Mouse (Mus musculus): ENCODE data around the gene Zfp775. TPM values are rescaled to one million over a fixed set of nuclear protein-coding genes. Genes with fewer than 3 reads are reported as not detected.
"Not testable (repeated sequence)": the region's sequence is repeated elsewhere in the genome, so short reads cannot be mapped to it uniquely, and the experiment has no call there.

Gene Zfp775
- polyA plus RNA-seq, 1 experiment from 2014 or later, result 1.3 TPM

DNA sequence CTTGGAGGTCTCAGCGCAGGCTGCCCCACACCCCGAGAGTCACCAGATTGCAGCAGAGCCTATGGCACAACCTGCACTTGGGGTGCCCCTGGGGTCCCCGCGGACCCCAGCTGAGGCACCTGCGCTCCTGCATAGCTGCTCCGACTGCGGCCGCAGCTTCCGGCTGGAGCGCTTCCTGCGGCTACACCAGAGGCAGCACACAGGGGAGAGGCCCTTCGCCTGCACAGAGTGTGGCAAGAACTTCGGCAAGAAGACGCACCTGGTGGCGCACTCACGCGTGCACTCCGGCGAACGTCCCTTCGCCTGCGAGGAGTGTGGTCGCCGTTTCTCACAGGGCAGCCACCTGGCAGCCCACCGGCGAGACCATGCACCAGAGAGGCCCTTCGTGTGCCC, 4.6 kb upstream of the Zfp775 start:
- peaks cover 16% of the 10 kb centered on the region; the same call in 1 of the 2 replicates for H3K79me2 ChIP-seq (ENCODE audit: inconsistent target)
- WGBS (ENCODE audit: missing documents), result 94% methylated on average over 24 of the region's 27 CpGs
- H3K4me3 ChIP-seq (ENCODE audit: inconsistent target), result no peak overlapping the region
- no peak overlapping the region for H3K27ac ChIP-seq
- H3K36me3 ChIP-seq (ENCODE audit: inconsistent target), result peaks cover 13% of the 10 kb centered on the region; the same call in 1 of the 2 replicates

DNA sequence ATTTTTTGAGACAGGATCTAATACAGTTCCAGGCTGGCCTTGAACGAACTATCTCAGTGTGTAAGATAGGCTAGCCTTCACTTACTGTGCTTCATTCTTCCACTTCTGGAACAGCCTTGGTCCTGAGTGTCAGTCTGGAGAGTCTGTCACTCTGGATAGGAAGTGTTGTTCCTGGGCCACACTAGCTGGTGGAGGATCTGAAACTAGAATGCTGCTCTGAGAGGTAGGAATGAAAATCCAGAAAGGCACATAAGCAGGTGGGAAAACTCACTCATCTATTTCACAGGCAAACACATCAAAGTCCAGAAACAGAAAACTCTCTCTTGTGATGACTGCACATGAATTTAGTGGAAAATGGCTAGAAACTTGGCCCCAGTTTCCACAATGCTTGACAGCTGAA, 1.3 kb upstream of the Zfp775 start:
- Histone ChIP-seq H3K27ac (no peak overlapping the region), H3K36me3 (ENCODE audit: inconsistent target) (peaks cover 13% of the 10 kb centered on the region; the same call in 1 of the 2 replicates)
- WGBS (ENCODE audit: missing documents), result 100% methylated on average over 1 of the region's 1 CpGs

GRCm38 (mm10) chr6:48602080-48602741, 348 bp downstream of the Zfp775 start:
- H3K79me2 ChIP-seq (ENCODE audit: inconsistent target), result no peaks in the 10 kb centered on the region
- peak overlapping the region; percentile 74 for H3K4me3 ChIP-seq (ENCODE audit: inconsistent target)
- peak overlapping the region; percentile 37 for H3K27ac ChIP-seq
- 1% methylated on average over 28 of the region's 28 CpGs for WGBS (ENCODE audit: missing documents)
- peaks cover 13% of the 10 kb centered on the region; the same call in 1 of the 2 replicates for H3K36me3 ChIP-seq (ENCODE audit: inconsistent target)

More for the DNA sequence above, 1.3 kb upstream of the Zfp775 start:
- peaks cover under 1% of the 10 kb centered on the region; the same call in 1 of the 2 replicates for H3K79me2 ChIP-seq (ENCODE audit: inconsistent target)
- H3K4me3 ChIP-seq (ENCODE audit: inconsistent target), result no peak overlapping the region

- Histone ChIP-seq H3K79me2 (ENCODE audit: inconsistent target) (no peaks in the 10 kb centered on the region), H3K4me3 (ENCODE audit: inconsistent target) (no peak overlapping the region), H3K27ac (no peak overlapping the region), H3K36me3 (ENCODE audit: inconsistent target) (no peaks in the 10 kb centered on the region)
- WGBS (ENCODE audit: missing documents), result 100% methylated on average over 2 of the region's 2 CpGs
These were observed 6.3 kb downstream of the Zfp775 start for GRCm38 (mm10) chr6:48608124-48608523.

DNA sequence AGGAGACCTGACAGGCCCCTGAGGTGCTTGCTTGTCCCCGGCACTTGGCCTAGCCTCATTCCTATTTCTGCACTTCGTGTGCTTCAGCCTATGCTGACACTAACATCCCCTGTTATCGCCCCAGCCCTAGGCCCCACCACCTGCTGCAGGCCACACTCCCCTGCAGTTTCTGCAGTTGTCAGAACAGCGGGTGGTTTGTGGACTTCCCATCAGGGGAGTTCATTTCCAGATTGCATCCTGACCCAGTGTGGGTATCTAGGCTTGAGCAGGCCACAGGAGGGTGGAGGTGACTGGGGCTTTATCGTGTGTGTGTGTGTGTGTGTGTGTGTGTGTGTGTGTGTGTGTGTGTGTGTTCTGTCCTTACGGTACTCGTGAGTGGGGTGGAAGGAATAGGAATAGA, 7.6 kb downstream of the Zfp775 start:
- Histone ChIP-seq H3K79me2 (ENCODE audit: inconsistent target) (no peaks in the 10 kb centered on the region), H3K36me3 (ENCODE audit: inconsistent target) (no peaks in the 10 kb centered on the region)
- 46% methylated on average over 7 of the region's 7 CpGs for WGBS (ENCODE audit: missing documents)

GRCm38 (mm10) chr6:48610657-48611056, 8.8 kb downstream of the Zfp775 start:
- no peaks in the 10 kb centered on the region for H3K36me3 ChIP-seq (ENCODE audit: inconsistent target)
- H3K4me3 ChIP-seq (ENCODE audit: inconsistent target), result no peak overlapping the region
- WGBS (ENCODE audit: missing documents), result 96% methylated on average over 3 of the region's 3 CpGs
- no peak overlapping the region for H3K27ac ChIP-seq
- H3K79me2 ChIP-seq (ENCODE audit: inconsistent target), result no peaks in the 10 kb centered on the region

More for the DNA sequence above, 7.6 kb downstream of the Zfp775 start:
- H3K4me3 ChIP-seq (ENCODE audit: inconsistent target), result no peak overlapping the region
- H3K27ac ChIP-seq, result no peak overlapping the region

- no peak overlapping the region for H3K4me3 ChIP-seq (ENCODE audit: inconsistent target)
- no peak overlapping the region for H3K27ac ChIP-seq
- H3K79me2 ChIP-seq (ENCODE audit: inconsistent target), result no peaks in the 10 kb centered on the region
- 97% methylated on average over 4 of the region's 4 CpGs for WGBS (ENCODE audit: missing documents)
- no peaks in the 10 kb centered on the region for H3K36me3 ChIP-seq (ENCODE audit: inconsistent target)
These were observed 11.6 kb downstream of the Zfp775 start for GRCm38 (mm10) chr6:48613464-48613863.

GRCm38 (mm10) chr6:48614756-48615155, 12.9 kb downstream of the Zfp775 start:
- Histone ChIP-seq H3K4me3 (ENCODE audit: inconsistent target) (no peak overlapping the region), H3K36me3 (ENCODE audit: inconsistent target) (no peaks in the 10 kb centered on the region), H3K27ac (no peak overlapping the region), H3K79me2 (ENCODE audit: inconsistent target) (no peaks in the 10 kb centered on the region)
- 100% methylated on average over 5 of the region's 5 CpGs for WGBS (ENCODE audit: missing documents)

GRCm38 (mm10) chr6:48620031-48620430, 18.2 kb downstream of the Zfp775 start:
- Histone ChIP-seq H3K4me3 (ENCODE audit: inconsistent target) (no peak overlapping the region), H3K79me2 (ENCODE audit: inconsistent target) (no peaks in the 10 kb centered on the region), H3K36me3 (ENCODE audit: inconsistent target) (no peaks in the 10 kb centered on the region), H3K27ac (no peak overlapping the region)
- WGBS (ENCODE audit: missing documents), result 96% methylated on average over 30 of the region's 30 CpGs

GRCm38 (mm10) chr6:48622186-48622843, 20.5 kb downstream of the Zfp775 start:
- WGBS (ENCODE audit: missing documents), result 87% methylated on average over 7 of the region's 8 CpGs
- not testable (repeated sequence) for H3K4me3 ChIP-seq (ENCODE audit: inconsistent target); H3K27ac ChIP-seq; H3K79me2 ChIP-seq (ENCODE audit: inconsistent target); H3K36me3 ChIP-seq (ENCODE audit: inconsistent target)

DNA sequence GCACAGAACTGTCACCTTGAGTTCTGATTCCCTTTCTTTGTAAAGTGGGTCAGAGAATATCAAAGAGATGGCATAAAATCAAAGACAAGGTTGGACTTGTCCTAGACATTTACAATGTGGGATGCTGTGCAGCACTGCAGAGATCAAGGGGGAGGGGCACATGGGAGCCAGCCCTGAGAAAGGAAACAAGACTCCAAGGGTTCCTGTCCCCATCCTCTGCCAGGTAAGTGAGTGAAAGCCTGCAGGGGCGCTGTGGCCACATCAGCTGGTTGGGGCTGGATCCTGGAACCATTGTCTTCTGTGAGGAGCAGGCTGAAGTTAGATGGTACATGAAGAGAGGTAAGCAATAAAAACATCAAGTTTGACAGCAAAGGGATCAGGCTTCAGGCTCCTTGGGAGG, 21.6 kb downstream of the Zfp775 start:
- WGBS (ENCODE audit: missing documents), result 75% methylated on average over 1 of the region's 1 CpGs
- H3K4me3 ChIP-seq (ENCODE audit: inconsistent target), result no peak overlapping the region
- no peak overlapping the region for H3K27ac ChIP-seq
- no peaks in the 10 kb centered on the region for H3K79me2 ChIP-seq (ENCODE audit: inconsistent target)
- no peaks in the 10 kb centered on the region for H3K36me3 ChIP-seq (ENCODE audit: inconsistent target)

DNA sequence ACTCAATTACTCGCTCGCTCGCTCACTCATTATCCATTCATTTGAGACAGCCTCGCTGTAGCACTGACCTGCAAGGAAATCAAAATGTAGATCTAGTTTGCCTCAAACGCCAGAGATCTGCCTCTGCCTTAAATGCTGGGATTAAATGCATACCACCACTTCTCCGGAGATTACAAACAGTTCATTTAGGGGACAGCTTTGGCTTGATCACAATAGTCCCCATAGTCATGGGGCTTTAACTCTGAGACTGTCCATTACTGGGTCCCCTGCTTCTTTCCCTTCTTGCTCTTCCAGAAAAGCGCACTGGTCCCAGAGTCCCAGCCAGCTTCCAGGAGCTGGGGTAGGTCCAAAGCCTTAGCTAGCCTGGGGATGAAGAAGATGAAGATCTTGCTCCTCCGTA, 24.6 kb downstream of the Zfp775 start, which contains the start of gene AI854703:
AI854703 (plus strand) TSS at position 301 of the 400 bp plus-strand sequence.
- Histone ChIP-seq H3K36me3 (ENCODE audit: inconsistent target) (no peaks in the 10 kb centered on the region), H3K27ac (no peak within 1 kb of the TSS), H3K4me3 (ENCODE audit: inconsistent target) (no peak within 1 kb of the TSS), H3K79me2 (ENCODE audit: inconsistent target) (no peaks in the 10 kb centered on the region)
- 91% methylated on average over 8 of the region's 8 CpGs for WGBS (ENCODE audit: missing documents)

DNA sequence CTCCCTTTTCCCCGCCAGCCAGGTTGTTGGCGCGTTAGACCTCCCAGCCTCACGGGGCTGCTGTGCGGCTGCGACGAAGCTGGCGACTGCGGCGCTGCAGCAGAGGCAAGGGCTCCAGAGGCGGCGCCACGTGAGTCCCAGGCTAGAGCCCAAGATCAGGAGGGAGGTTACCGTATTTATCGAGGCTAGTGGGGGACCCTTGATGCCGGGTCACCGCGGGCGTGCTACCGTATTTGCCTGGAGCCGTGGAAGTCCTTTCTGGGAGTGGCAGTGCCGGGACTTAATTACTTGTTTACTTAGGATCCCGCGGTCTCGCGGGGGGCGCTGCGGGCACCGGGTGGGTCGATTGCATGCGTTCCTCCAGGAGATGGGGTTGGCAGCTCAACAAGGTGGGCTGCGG, 25.1 kb downstream of the Zfp775 start:
- H3K4me3 ChIP-seq (ENCODE audit: inconsistent target), result no peak overlapping the region
- WGBS (ENCODE audit: missing documents), result under 1% methylated on average over 32 of the region's 32 CpGs
- H3K79me2 ChIP-seq (ENCODE audit: inconsistent target), result no peaks in the 10 kb centered on the region
- H3K36me3 ChIP-seq (ENCODE audit: inconsistent target), result no peaks in the 10 kb centered on the region
- H3K27ac ChIP-seq, result no peak overlapping the region

- H3K4me3 ChIP-seq (ENCODE audit: inconsistent target), result no peak overlapping the region
- 14% methylated on average over 7 of the region's 7 CpGs for WGBS (ENCODE audit: missing documents)
- no peak overlapping the region for H3K27ac ChIP-seq
- H3K79me2 ChIP-seq (ENCODE audit: inconsistent target), result no peaks in the 10 kb centered on the region
- no peaks in the 10 kb centered on the region for H3K36me3 ChIP-seq (ENCODE audit: inconsistent target)
These were observed 25.7 kb downstream of the Zfp775 start for GRCm38 (mm10) chr6:48627511-48627924.

GRCm38 (mm10) chr6:48628377-48628776, 26.5 kb downstream of the Zfp775 start:
- Histone ChIP-seq H3K27ac (no peak overlapping the region), H3K36me3 (ENCODE audit: inconsistent target) (no peaks in the 10 kb centered on the region), H3K79me2 (ENCODE audit: inconsistent target) (no peaks in the 10 kb centered on the region), H3K4me3 (ENCODE audit: inconsistent target) (no peak overlapping the region)
- WGBS (ENCODE audit: missing documents), result 60% methylated on average over 3 of the region's 3 CpGs
